ENCODE assay signal across 18 mouse cellular contexts in genomic region chr11:4835436-4835835, GRCm38 (mm10). TPM values are rescaled to one million over a fixed set of nuclear protein-coding genes. Genes with fewer than 3 reads are reported as not detected.
DNase-seq lines count a peak whose midpoint lies in the region; TF ChIP-seq lines count a peak whose summit lies in the region.
"Had no signal": no experiment of that assay in that cellular context is flagged by ENCODE, and none has a peak within 500 bp of the region (broad histone marks: within the 10 kb centered on the region; RNA-seq: fewer than 3 reads in every experiment).

No protein-coding gene starts in this region.

- H3K79me2 ChIP-seq in liver, adult 2 months (ENCODE audit: control insufficient read depth, insufficient read depth, low read length): peaks cover 18% of the 10 kb centered on the region; the same call in 1 of the 2 replicates

- peaks cover 21% of the 10 kb centered on the region for H3K4me1 ChIP-seq in liver, adult 2 months (ENCODE audit: control insufficient read depth, insufficient read depth, low read length)
- H3K4me1 ChIP-seq: embryonic facial prominence, embryonic 10.5 days; forebrain, embryonic 10.5 days; hindbrain, embryonic 12.5 days; intestine, embryonic 15.5 days had no signal

- peak; percentile 31 for DNase-seq in liver, adult 2 months (ENCODE audit: extremely low read depth, low read depth, low spot score)
- DNase-seq in liver: no peak
- peak; percentile 82 to 88 for DNase-seq in adrenal gland, adult (ENCODE audit: inconsistent age in 2 of 2, low spot score in 1 of 2)
- DNase-seq in adrenal gland, adult 2 months: peak; percentile 86
- DNase-seq in adrenal gland, postnatal 25 days: peak; percentile 64
- no peak for DNase-seq in Muller cell, postnatal 12 days (ENCODE audit: inconsistent ontology term)
- DNase-seq in layer of hippocampus, adult 11-12 months (ENCODE audit: low spot score): no peak
- DNase-seq: cerebellum, postnatal 10 days; gastrocnemius, adult 2 months; gastrocnemius, postnatal 25 days; heart, postnatal 10 days; heart, postnatal 4 days had no signal

- no peaks in the 10 kb centered on the region for H3K27me3 ChIP-seq in liver, adult 2 months (ENCODE audit: control insufficient read depth, insufficient read depth, low read length)
- H3K27me3 ChIP-seq: CH12.LX; hindbrain, embryonic 12.5 days; intestine, embryonic 15.5 days had no signal

- TF ChIP-seq POLR2A in liver, adult 2 months (IDR thresholded peaks at IDR 0.05; ENCODE audit: extremely low read depth, insufficient read depth, low read length): no peak

- H3K27ac ChIP-seq in liver, adult 2 months (replicated peaks; ENCODE audit: insufficient read depth, low read depth, low read length): no peak overlapping the region
- H3K27ac ChIP-seq: embryonic facial prominence, embryonic 10.5 days; forebrain, embryonic 10.5 days; gastrocnemius, adult 2 months; hindbrain, embryonic 12.5 days; intestine, embryonic 15.5 days had no signal

- no peak for TF ChIP-seq CTCF in liver, adult 2 months (IDR thresholded peaks at IDR 0.05; ENCODE audit: low read depth, low read length)

- H3K9ac ChIP-seq in liver, adult 2 months (ENCODE audit: low read depth, low read length): no peak overlapping the region
- H3K9ac ChIP-seq: hindbrain, embryonic 12.5 days; intestine, embryonic 15.5 days had no signal

- H3K4me3 ChIP-seq in liver, adult 2 months (ENCODE audit: insufficient read depth, low read depth, low read length): no peak overlapping the region
- H3K4me3 ChIP-seq: embryonic facial prominence, embryonic 10.5 days; erythroblast, embryonic 14.5 days; forebrain, embryonic 10.5 days; gastrocnemius, adult 2 months; hindbrain, embryonic 12.5 days; intestine, embryonic 15.5 days had no signal

- 17% methylated on average over 6 of the region's 6 CpGs for WGBS in liver, adult 2 months

- no peaks in the 10 kb centered on the region for H3K36me3 ChIP-seq in liver, adult 2 months (ENCODE audit: control insufficient read depth, insufficient read depth, low read length)
- H3K36me3 ChIP-seq: embryonic facial prominence, embryonic 10.5 days; forebrain, embryonic 10.5 days; hindbrain, embryonic 12.5 days; intestine, embryonic 15.5 days had no signal

RNA-seq across cellular contexts. Expression of gene Nf2, which starts 13.9 kb away (rescaled TPM):
- total RNA-seq in liver, adult 2 months (2014; rRNA removed): 10.8 and 11.1 TPM in 2 replicates
- polyA plus RNA-seq in liver, adult 2 months (2012; rRNA removed): 14.6 and 16.4 TPM in 2 replicates
- 100 to 1,000 TPM in 1 of 2 experiments, 10 to 100 TPM in 1; 87.8 to 130 TPM for total RNA-seq in adrenal gland, adult 2 months (2021)
- 72.5 and 94.6 TPM in 2 replicates for polyA plus RNA-seq in adrenal gland, adult 2 months (2012; rRNA removed)
- 160 and 207 TPM in 2 replicates for total RNA-seq in adrenal gland, postnatal 25 days (2021)

RNA-seq across cellular contexts. Expression of gene Nipsnap1, which starts 38.3 kb away (rescaled TPM):
- total RNA-seq in liver, adult 2 months (2014; rRNA removed): 217 and 226 TPM in 2 replicates
- 294 and 337 TPM in 2 replicates for polyA plus RNA-seq in liver, adult 2 months (2012; rRNA removed)
- total RNA-seq in adrenal gland, adult 2 months (2021): 10 to 100 TPM; 31.5 to 35.9 TPM
- 28.2 and 30.6 TPM in 2 replicates for polyA plus RNA-seq in adrenal gland, adult 2 months (2012; rRNA removed)
- 27.5 and 29.2 TPM in 2 replicates for total RNA-seq in adrenal gland, postnatal 25 days (2021)

RNA-seq across cellular contexts. Expression of gene Thoc5, which starts 59.7 kb away (rescaled TPM):
- total RNA-seq in liver, adult 2 months (2014; rRNA removed): 8.8 and 10.0 TPM in 2 replicates
- 9.6 and 10.4 TPM in 2 replicates for polyA plus RNA-seq in liver, adult 2 months (2012; rRNA removed)
- 10 to 100 TPM; 32.3 to 34.1 TPM for total RNA-seq in adrenal gland, adult 2 months (2021)
- 8.8 TPM in 2 replicates for polyA plus RNA-seq in adrenal gland, adult 2 months (2012; rRNA removed)
- 33.3 and 36.7 TPM in 2 replicates for total RNA-seq in adrenal gland, postnatal 25 days (2021)

Comparison
In these comparisons a context has a peak if more than half of its experiments do, and no peak if none do; other contexts are left out.
1. DNase-seq: peak in liver, adult 2 months (single experiment), adrenal gland, adult (2 of 2), adrenal gland, adult 2 months (single experiment) and adrenal gland, postnatal 25 days (single experiment); none in liver (single experiment), Muller cell, postnatal 12 days (single experiment) and layer of hippocampus, adult 11-12 months (single experiment).